Mouse (Mus musculus) right cerebral cortex, adult 2 months (tissue): ENCODE measurements at regions not wholly inside any gene's neighbourhood (a gene's known extent, or its start where the extent isn't known, plus 50 kb on each side); places are given as distances from the start of the nearest gene placed in this dataset.

Experiments used
- DNase-seq, 2 experiments: peaks; one replicate each; pipeline ENCODE4 v3.0.0; 2021 to 2022; ENCODE audit warnings: low spot score in 2 of 2

GRCm38 (mm10) chr14:72783248-72783647, 73.4 kb upstream of the Fndc3a start:
- DNase-seq, result peak; percentile 24 to 26

GRCm38 (mm10) chr14:72779446-72779845, 69.6 kb upstream of the Fndc3a start:
- DNase-seq, result no peak

GRCm38 (mm10) chr14:72778756-72779155, 69.0 kb upstream of the Fndc3a start:
- DNase-seq, result no peak

GRCm38 (mm10) chr14:72777927-72778560, 68.2 kb upstream of the Fndc3a start:
- DNase-seq, result no peak

GRCm38 (mm10) chr14:72770237-72770636, 60.4 kb upstream of the Fndc3a start:
- DNase-seq, result no peak

- DNase-seq, result no peak
These were observed 50.3 kb upstream of the Fndc3a start for GRCm38 (mm10) chr14:72760123-72760522.
